In the genomic region with DNA sequence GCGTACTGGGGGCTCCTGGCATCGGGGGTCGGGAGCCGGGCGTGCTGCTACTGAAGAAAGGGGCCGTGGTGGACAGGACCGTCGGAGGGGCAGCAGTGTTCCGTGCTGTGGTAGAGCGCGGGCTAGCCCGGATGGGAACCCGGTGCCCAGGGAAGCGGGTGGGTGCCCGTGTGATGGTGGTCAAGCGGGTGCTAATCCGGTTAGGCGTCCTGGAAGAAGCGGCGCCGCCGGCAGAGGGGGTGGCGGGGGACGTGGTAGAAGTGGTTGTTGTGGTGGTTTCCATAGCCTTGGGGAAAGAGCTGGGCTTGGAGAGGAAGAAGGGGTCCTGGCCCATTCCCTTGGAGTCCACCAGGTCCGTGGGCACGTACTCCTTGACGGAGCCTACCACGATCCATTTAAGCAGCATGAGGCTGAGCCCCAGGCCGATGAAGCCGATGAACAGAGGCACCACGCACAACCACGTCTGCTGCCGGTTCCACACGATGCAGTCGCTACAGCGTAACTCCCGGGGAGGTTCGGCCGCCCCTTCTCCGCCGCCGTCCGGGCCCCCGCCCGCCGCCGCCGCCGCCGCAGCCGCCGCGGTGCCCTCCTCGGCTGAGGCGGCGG, we compare ENCODE assay signal across 8 mouse cellular contexts. TPM values are rescaled to one million over a fixed set of nuclear protein-coding genes. Genes with fewer than 3 reads are reported as not detected.
DNase-seq lines count a peak whose midpoint lies in the region; ATAC-seq and TF ChIP-seq lines count a peak whose summit lies in the region.

No protein-coding gene starts in this region.

- peak overlapping the region; percentile 76 for H3K4me2 ChIP-seq in lung, embryonic 15.5 days
- peak overlapping the region; percentile 90 for H3K4me2 ChIP-seq in hindbrain, embryonic 11.5 days (replicated peaks; ENCODE audit: low read depth, low read length)
- peak overlapping the region; percentile 71 for H3K4me2 ChIP-seq in limb, embryonic 14.5 days (replicated peaks; ENCODE audit: low read depth, low read length, severe bottlenecking)

- peaks cover 13% of the 10 kb centered on the region for H3K4me1 ChIP-seq in lung, embryonic 15.5 days
- H3K4me1 ChIP-seq in hindbrain, embryonic 11.5 days (replicated peaks; ENCODE audit: control insufficient read depth, insufficient read depth, low read length): no peaks in the 10 kb centered on the region; the same call in 1 of the 2 replicates
- no peaks in the 10 kb centered on the region for H3K4me1 ChIP-seq in limb, embryonic 14.5 days (ENCODE audit: control insufficient read depth, insufficient read depth, low read length)
- H3K4me1 ChIP-seq in kidney, adult 2 months (ENCODE audit: control insufficient read depth, insufficient read depth, low read length): no peaks in the 10 kb centered on the region

- no peak for TF ChIP-seq CTCF in kidney, adult 2 months (conservative IDR thresholded peaks at IDR 0.05; ENCODE audit: insufficient read depth, insufficient read length, low read depth, low read length)

- peaks cover 73% of the 10 kb centered on the region for H3K27me3 ChIP-seq in lung, embryonic 15.5 days
- peaks cover 32% of the 10 kb centered on the region for H3K27me3 ChIP-seq in hindbrain, embryonic 11.5 days (ENCODE audit: control insufficient read depth, insufficient read depth, low read length)
- H3K27me3 ChIP-seq in limb, embryonic 14.5 days (ENCODE audit: control insufficient read depth, insufficient read depth, low read length): peaks cover 56% of the 10 kb centered on the region
- H3K27me3 ChIP-seq in kidney, adult 2 months (replicated peaks; ENCODE audit: control insufficient read depth, insufficient read depth, low read length): peaks cover 7% of the 10 kb centered on the region

- H3K27ac ChIP-seq in lung, embryonic 15.5 days: no peak overlapping the region
- peak overlapping the region; percentile 68; the same call in 1 of the 2 replicates for H3K27ac ChIP-seq in hindbrain, embryonic 11.5 days (ENCODE audit: low read depth, low read length)
- no peak overlapping the region for H3K27ac ChIP-seq in limb, embryonic 14.5 days (replicated peaks; ENCODE audit: low read depth, low read length)
- H3K27ac ChIP-seq in kidney, adult 2 months (ENCODE audit: insufficient read depth, low read depth, low read length): no peak overlapping the region

- H3K36me3 ChIP-seq in lung, embryonic 15.5 days: no peaks in the 10 kb centered on the region
- H3K36me3 ChIP-seq in hindbrain, embryonic 11.5 days (ENCODE audit: control insufficient read depth, insufficient read depth, low read length): no peaks in the 10 kb centered on the region
- H3K36me3 ChIP-seq in limb, embryonic 14.5 days (ENCODE audit: control insufficient read depth, insufficient read depth, low read length): no peaks in the 10 kb centered on the region
- H3K36me3 ChIP-seq in kidney, adult 2 months (ENCODE audit: control insufficient read depth, insufficient read depth, low read length): no peaks in the 10 kb centered on the region

- DNase-seq in lung, adult 18-20 months: no peak
- DNase-seq in hindbrain, embryonic 11.5 days (ENCODE audit: low spot score): no peak
- DNase-seq in limb, embryonic 14.5 days (ENCODE audit: low spot score): no peak
- peak; percentile 48 to 53 for DNase-seq in right cerebral cortex, postnatal 10 days (ENCODE audit: low spot score in 2 of 2)
- DNase-seq in urinary bladder, postnatal 36 days (ENCODE audit: low spot score in 2 of 2): no peak
- DNase-seq in kidney, adult 2 months: no peak

- peak; percentile 41; the same call in 1 of the 2 replicates for ATAC-seq in lung, embryonic 15.5 days (ENCODE audit: borderline replicate concordance, extremely low read depth, low FRiP score, low TSS enrichment)
- peak; percentile 6; the same call in 1 of the 2 replicates for ATAC-seq in common myeloid progenitor, adult 5-6 weeks (replicated peaks; ENCODE audit: low read depth, poor library complexity, severe bottlenecking)
- peak; percentile 58 for ATAC-seq in hindbrain, embryonic 11.5 days (ENCODE audit: low FRiP score)
- ATAC-seq in limb, embryonic 14.5 days (ENCODE audit: low FRiP score, low read depth): no peak

- H3K9ac ChIP-seq in lung, embryonic 15.5 days: no peak overlapping the region
- peak overlapping the region; percentile 72 for H3K9ac ChIP-seq in hindbrain, embryonic 11.5 days (ENCODE audit: low read depth, low read length)
- no peak overlapping the region; the same call in 1 of the 2 replicates for H3K9ac ChIP-seq in limb, embryonic 14.5 days (ENCODE audit: low read depth, low read length, severe bottlenecking)

- WGBS in lung, embryonic 15.5 days: 5% methylated on average over 45 of the region's 56 CpGs
- WGBS in hindbrain, embryonic 11.5 days: 2% methylated on average over 54 of the region's 56 CpGs
- 3% methylated on average over 33 of the region's 56 CpGs for WGBS in limb, embryonic 14.5 days
- WGBS in kidney, adult 2 months: 5% methylated on average over 39 of the region's 56 CpGs

- no peak for TF ChIP-seq POLR2A in limb, embryonic 14.5 days (IDR thresholded peaks at IDR 0.05; ENCODE audit: borderline replicate concordance, extremely low read depth, insufficient read depth, insufficient read length)
- no peak for TF ChIP-seq POLR2A in kidney, adult 2 months (IDR thresholded peaks at IDR 0.05; ENCODE audit: low read depth, low read length)

- H3K4me3 ChIP-seq in lung, embryonic 15.5 days: peak overlapping the region; percentile 40
- peak overlapping the region; percentile 62 for H3K4me3 ChIP-seq in hindbrain, embryonic 11.5 days (ENCODE audit: low read depth, low read length)
- H3K4me3 ChIP-seq in limb, embryonic 14.5 days (replicated peaks; ENCODE audit: low read length): peak overlapping the region; percentile 40
- H3K4me3 ChIP-seq in kidney, adult 2 months (ENCODE audit: insufficient read depth, low read depth, low read length): no peak overlapping the region

- no peaks in the 10 kb centered on the region for H3K9me3 ChIP-seq in lung, embryonic 15.5 days
- no peaks in the 10 kb centered on the region for H3K9me3 ChIP-seq in hindbrain, embryonic 11.5 days (ENCODE audit: control insufficient read depth, low read length)
- H3K9me3 ChIP-seq in limb, embryonic 14.5 days (ENCODE audit: control insufficient read depth, low read length): no peaks in the 10 kb centered on the region

RNA-seq across cellular contexts. Expression of gene Nrg3, which starts 0.6 kb away (rescaled TPM):
- 0.19 TPM in 1 of 2 replicates, not detected in the other for polyA plus RNA-seq in lung, embryonic 15.5 days (2015; fragmentation: Nextera tagmentation; extraction: Ambion mirVana)
- total RNA-seq in common myeloid progenitor, adult 5-6 weeks (2017): not detected in 2 replicates
- polyA plus RNA-seq in hindbrain, embryonic 11.5 days (2014; fragmentation: Nextera tagmentation; extraction: Ambion mirVana): 1.2 and 2.0 TPM in 2 replicates
- 0.04 and 0.10 TPM in 2 replicates for polyA plus RNA-seq in limb, embryonic 14.5 days (2012; rRNA removed)
- not detected in 2 replicates for polyA plus RNA-seq in limb, embryonic 14.5 days (2014; fragmentation: Nextera tagmentation; extraction: Ambion mirVana)
- 0.05 TPM in 1 of 2 replicates, not detected in the other for polyA plus RNA-seq in kidney, adult 2 months (2012; rRNA removed)

Comparison
In these comparisons a context has a peak if more than half of its experiments do, and no peak if none do; other contexts are left out.
1. DNase-seq: peak in right cerebral cortex, postnatal 10 days (2 of 2); none in lung, adult 18-20 months (0 of 2), hindbrain, embryonic 11.5 days (single experiment), limb, embryonic 14.5 days (single experiment), urinary bladder, postnatal 36 days (0 of 2) and kidney, adult 2 months (single experiment).
2. Peak in every context shown above with its lines, with median percentiles within 50 percentile points of each other: H3K4me2 ChIP-seq.